Mouse (Mus musculus) ES-E14 (cell line): Measurements from ENCODE around the gene Slc35a1. TPM values are rescaled to one million over a fixed set of nuclear protein-coding genes. Genes with fewer than 3 reads are reported as not detected.

ENCODE experiments used
- DNase-seq: peaks from one replicate; pipeline ENCODE4 v3.0.0-alpha.2; 2013; ENCODE audit warnings: low read depth, low spot score
- H3K27ac ChIP-seq: 2 replicates; pipeline ENCODE4 v1.5.1; 2012; ENCODE audit warnings: low read depth, mild to moderate bottlenecking, low read length, moderate library complexity, mixed read lengths; ENCODE audit not compliant: poor library complexity, insufficient read depth, severe bottlenecking
- H3K36me3 ChIP-seq: 2 replicates; pipeline ENCODE4 v1.6.1; 2012; ENCODE audit warnings: mild to moderate bottlenecking, low read length, moderate library complexity, mixed read lengths; ENCODE audit not compliant: control insufficient read depth, poor library complexity, insufficient read depth, severe bottlenecking
- H3K4me1 ChIP-seq, 2 experiments: fragments of 150-350 bp in 1 of 2; sonication (generic) in 1 of 2; 2 replicates each; pipeline ENCODE4 v1.6.1; 2012; ENCODE audit warnings: low read length in 2 of 2, mild to moderate bottlenecking in 1 of 2, mixed read lengths in 1 of 2; ENCODE audit not compliant: control insufficient read depth in 2 of 2, insufficient read depth in 2 of 2, poor library complexity in 1 of 2
- H3K4me3 ChIP-seq, 2 experiments: fragments of 150-350 bp in 1 of 2; sonication (generic) in 1 of 2; 2 replicates each; pipeline ENCODE4 v1.5.1; 2012; ENCODE audit warnings: low read length in 2 of 2, low read depth in 1 of 2, mild to moderate bottlenecking in 1 of 2, mixed read lengths in 1 of 2; ENCODE audit not compliant: insufficient read depth in 1 of 2, poor library complexity in 1 of 2, severe bottlenecking in 1 of 2
- H3K9ac ChIP-seq: 2 replicates; pipeline ENCODE4 v1.6.1; 2012; ENCODE audit warnings: low read depth, mild to moderate bottlenecking, low read length, mixed read lengths; ENCODE audit not compliant: poor library complexity, insufficient read depth, severe bottlenecking
- H3K9me3 ChIP-seq: fragments of 150-350 bp; sonication (generic); 2 replicates; pipeline ENCODE4 v1.6.1; 2012; ENCODE audit warnings: low read depth, mild to moderate bottlenecking, low read length; ENCODE audit not compliant: control insufficient read depth, insufficient read depth
- CHD2 ChIP-seq: IDR thresholded peaks from 2 replicates; pipeline ENCODE4 v1.6.1; 2014; ENCODE audit warnings: mild to moderate bottlenecking, low read depth, low read length, inconsistent platforms
- HCFC1 ChIP-seq: IDR thresholded peaks from 2 replicates; pipeline ENCODE4 v1.6.1; 2012; ENCODE audit warnings: low read length, inconsistent platforms, borderline replicate concordance; ENCODE audit not compliant: insufficient read depth
- MAFK ChIP-seq: IDR thresholded peaks from 2 replicates; pipeline ENCODE4 v1.6.1; 2014; ENCODE audit warnings: mild to moderate bottlenecking, low read depth, low read length, inconsistent platforms; ENCODE audit not compliant: insufficient read depth
- ZC3H11A ChIP-seq: IDR thresholded peaks from 2 replicates; pipeline ENCODE4 v1.6.1; 2012; ENCODE audit warnings: low read depth, mild to moderate bottlenecking, inconsistent platforms, low read length, borderline replicate concordance
- ZNF384 ChIP-seq: IDR thresholded peaks from 2 replicates; pipeline ENCODE4 v1.6.1; 2012; ENCODE audit warnings: low read depth, low read length, inconsistent platforms
- in situ Hi-C, 2 experiments: fragments of 600-800 bp; cut with MboI; formaldehyde crosslinking; loops; one replicate each; pipeline ENCODE4 v1.15.1; 2025; ENCODE audit warnings: low sequenced_read_pairs in 2 of 2, inconsistent platforms in 1 of 2; ENCODE audit not compliant: unreplicated experiment in 2 of 2
- total RNA-seq: library from RNA; depleted of rRNA; stranded (reverse); fragments of 300-350 nt; gene quantifications from 2 replicates; pipeline ENCODE4 v1.2.3, GENCODE M21; 2012

Slc35a1 gene
- total RNA-seq, 1 experiment = 36.9 TPM

- no peaks in the 10 kb centered on the region for H3K9me3 ChIP-seq
- no peak overlapping the region for H3K27ac ChIP-seq
- no peak for DNase-seq
- no peak for TF ChIP-seq MAFK
- TF ChIP-seq ZC3H11A = no peak
- no peak for TF ChIP-seq HCFC1
- TF ChIP-seq CHD2 = no peak
- TF ChIP-seq ZNF384 = no peak
- no peaks in the 10 kb centered on the region for H3K4me1 ChIP-seq
- H3K36me3 ChIP-seq = peaks cover 29% of the 10 kb centered on the region
- in situ Hi-C loops = no loop called here
- no peak overlapping the region for H3K4me3 ChIP-seq
- no peak overlapping the region for H3K9ac ChIP-seq
Observed at GRCm38 (mm10) chr4:34661514-34661913, 25.7 kb downstream of the Slc35a1 start.

GRCm38 (mm10) chr4:34659012-34659411, 28.2 kb downstream of the Slc35a1 start:
- no peaks in the 10 kb centered on the region for H3K4me1 ChIP-seq
- no peak overlapping the region for H3K4me3 ChIP-seq
- H3K9me3 ChIP-seq = no peaks in the 10 kb centered on the region
- H3K36me3 ChIP-seq = peaks cover 27% of the 10 kb centered on the region
- DNase-seq = no peak
- no peak overlapping the region for H3K27ac ChIP-seq
- TF ChIP-seq MAFK = no peak
- TF ChIP-seq ZNF384 = no peak
- no peak for TF ChIP-seq HCFC1
- TF ChIP-seq ZC3H11A = no peak
- no peak for TF ChIP-seq CHD2
- in situ Hi-C loops = no loop called here
- no peak overlapping the region for H3K9ac ChIP-seq

- Histone ChIP-seq H3K9ac (no peak overlapping the region), H3K27ac (no peak overlapping the region), H3K36me3 (peaks cover 19% of the 10 kb centered on the region), H3K4me3 (no peak overlapping the region), H3K4me1 (no peaks in the 10 kb centered on the region), H3K9me3 (no peaks in the 10 kb centered on the region)
- in situ Hi-C loops = no loop called here
- TF ChIP-seq CHD2 (no peak), ZC3H11A (no peak), ZNF384 (no peak), MAFK (no peak), HCFC1 (no peak)
- DNase-seq = no peak
Observed at GRCm38 (mm10) chr4:34656101-34656500, 31.1 kb downstream of the Slc35a1 start.

- H3K4me3 ChIP-seq = no peak overlapping the region
- DNase-seq = no peak
- in situ Hi-C loops = no loop called here
- no peak for TF ChIP-seq HCFC1
- TF ChIP-seq MAFK = no peak
- TF ChIP-seq ZC3H11A = no peak
- no peak for TF ChIP-seq CHD2
- no peak for TF ChIP-seq ZNF384
- H3K9me3 ChIP-seq = no peaks in the 10 kb centered on the region
- peaks cover 16% of the 10 kb centered on the region for H3K36me3 ChIP-seq
- H3K27ac ChIP-seq = no peak overlapping the region
- H3K4me1 ChIP-seq = no peaks in the 10 kb centered on the region
- H3K9ac ChIP-seq = no peak overlapping the region
Observed at GRCm38 (mm10) chr4:34653179-34653578, 34.1 kb downstream of the Slc35a1 start.

GRCm38 (mm10) chr4:34644779-34645178, 42.5 kb downstream of the Slc35a1 start:
- H3K9ac ChIP-seq = no peak overlapping the region
- H3K9me3 ChIP-seq = no peaks in the 10 kb centered on the region
- peaks cover 14% of the 10 kb centered on the region; the same call in 1 of the 2 replicates for H3K36me3 ChIP-seq
- no peak overlapping the region for H3K4me3 ChIP-seq
- in situ Hi-C loops = no loop called here
- TF ChIP-seq ZC3H11A (no peak), CHD2 (no peak), HCFC1 (no peak), MAFK (no peak), ZNF384 (no peak)
- DNase-seq = no peak
- H3K4me1 ChIP-seq = no peaks in the 10 kb centered on the region
- H3K27ac ChIP-seq = no peak overlapping the region
